Mouse (Mus musculus) left cerebral cortex, postnatal 36 days (tissue): ENCODE data around the gene Cnn3. TPM values are rescaled to one million over a fixed set of nuclear protein-coding genes. Genes with fewer than 3 reads are reported as not detected.

ENCODE experiments used
- total RNA-seq, 2 experiments: library from RNA; stranded (reverse); gene quantifications; 2 replicates each; pipeline ENCODE4 v1.2.3; 2021

Gene Cnn3
- total RNA-seq, 2 experiments from 2014 or later, result 63.0 to 67.5 TPM

Other genes with a start within 250 kb of the Cnn3 start
- gene Tmem56, start 143.4 kb upstream of the Cnn3 start, total RNA-seq, result 10 to 100 TPM; 46.0 to 47.0 TPM
- 10 to 100 TPM; 12.8 to 13.8 TPM for gene Alg14, start 134.7 kb upstream of the Cnn3 start, total RNA-seq
- gene Slc44a3, start 105.9 kb downstream of the Cnn3 start, total RNA-seq, result not detected
- gene 4930432M17Rik, start 244.3 kb downstream of the Cnn3 start, total RNA-seq, result not detected